Mouse (Mus musculus) heart, embryonic 16.5 days (tissue): ENCODE results near the gene Unc45a. TPM values are rescaled to one million over a fixed set of nuclear protein-coding genes. Genes with fewer than 3 reads are reported as not detected.

Source experiments
- ATAC-seq: fragments of 200-750 bp; cut with Nextera tagmentation; replicated peaks from 2 replicates; pipeline ENCODE4 v1.8.0; 2017; ENCODE audit warnings: moderate number of reproducible peaks; ENCODE audit not compliant: insufficient read depth, low FRiP score; ENCODE audit errors: extremely low read depth
- H3K27ac ChIP-seq: fragments of 300-500 bp; sonication (generic); 2 replicates; pipeline ENCODE4 v1.5.1; 2014; ENCODE audit warnings: mild to moderate bottlenecking, low read length, control low read depth, moderate library complexity
- H3K27me3 ChIP-seq: fragments of 300-500 bp; sonication (generic); 2 replicates; pipeline ENCODE4 v1.6.1; 2014; ENCODE audit warnings: low read length, mixed read lengths; ENCODE audit not compliant: control insufficient read depth, insufficient read depth
- H3K36me3 ChIP-seq: fragments of 300-500 bp; sonication (generic); 2 replicates; pipeline ENCODE4 v1.6.1; 2014; ENCODE audit not compliant: control insufficient read depth, insufficient read depth
- H3K4me1 ChIP-seq: fragments of 300-500 bp; sonication (generic); 2 replicates; pipeline ENCODE4 v1.6.1; 2014; ENCODE audit warnings: low read length, mixed read lengths; ENCODE audit not compliant: control insufficient read depth, insufficient read depth
- H3K4me2 ChIP-seq: fragments of 300-500 bp; sonication (generic); 2 replicates; pipeline ENCODE4 v1.6.1; 2014; ENCODE audit warnings: low read depth, mild to moderate bottlenecking, control low read depth, low read length
- H3K4me3 ChIP-seq: fragments of 300-500 bp; sonication (generic); 2 replicates; pipeline ENCODE4 v1.5.1; 2014; ENCODE audit warnings: mild to moderate bottlenecking, control low read depth, low read length
- H3K9ac ChIP-seq: fragments of 300-500 bp; sonication (generic); 2 replicates; pipeline ENCODE4 v1.6.1; 2014; ENCODE audit warnings: low read length, control low read depth
- H3K9me3 ChIP-seq: fragments of 300-500 bp; sonication (generic); replicated peaks from 2 replicates; pipeline ENCODE4 v1.6.1; 2016; ENCODE audit warnings: low read length; ENCODE audit not compliant: control insufficient read depth
- WGBS: fragments of 180-500 bp; shearing (Covaris S2); extraction: QIAGEN DNeasy Blood & Tissue Kit; methylation state at CpG from one replicate; pipeline ENCODE4 v1.1.7; 2014; 5-methylcytosine and 5-hydroxymethylcytosine counted together
- polyA plus RNA-seq: library from polyadenylated mRNA; unstranded; fragments of >200 nt; fragmentation: Nextera tagmentation; extraction: Ambion mirVana; gene quantifications from 2 replicates; pipeline ENCODE4 v1.2.1, GENCODE M21; 2015

Unc45a gene
- polyA plus RNA-seq, 1 experiment from 2014 or later = 20.6 TPM

DNA sequence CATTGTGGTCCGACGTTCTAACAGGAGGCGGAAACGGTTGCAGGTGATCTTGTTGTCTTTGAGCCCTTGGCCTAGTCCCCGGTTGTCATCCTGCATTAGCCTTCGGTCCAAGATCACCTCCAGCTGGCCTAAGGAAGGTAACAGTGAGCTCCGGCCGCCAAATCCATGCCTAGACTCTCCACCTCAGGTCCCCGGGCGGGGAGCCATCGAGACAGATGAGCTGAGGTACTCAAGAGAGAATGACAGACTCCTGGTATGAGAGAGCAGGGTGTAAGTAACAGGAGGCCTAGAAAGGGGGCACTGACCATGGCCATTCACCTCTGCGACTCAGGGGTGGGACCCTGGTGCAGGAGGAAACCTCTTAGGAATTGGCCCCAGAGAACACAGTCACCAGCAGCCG, 15.5 kb upstream of the Unc45a start:
- no peak for ATAC-seq
- H3K4me3 ChIP-seq = no peak overlapping the region
- no peak overlapping the region for H3K27ac ChIP-seq
- peaks cover 48% of the 10 kb centered on the region for H3K36me3 ChIP-seq
- H3K9me3 ChIP-seq = no peaks in the 10 kb centered on the region; the same call in 1 of the 2 replicates
- H3K4me1 ChIP-seq = no peaks in the 10 kb centered on the region
- no peak overlapping the region for H3K4me2 ChIP-seq
- 82% methylated on average over 13 of the region's 13 CpGs for WGBS
- no peaks in the 10 kb centered on the region for H3K27me3 ChIP-seq
- H3K9ac ChIP-seq = no peak overlapping the region

DNA sequence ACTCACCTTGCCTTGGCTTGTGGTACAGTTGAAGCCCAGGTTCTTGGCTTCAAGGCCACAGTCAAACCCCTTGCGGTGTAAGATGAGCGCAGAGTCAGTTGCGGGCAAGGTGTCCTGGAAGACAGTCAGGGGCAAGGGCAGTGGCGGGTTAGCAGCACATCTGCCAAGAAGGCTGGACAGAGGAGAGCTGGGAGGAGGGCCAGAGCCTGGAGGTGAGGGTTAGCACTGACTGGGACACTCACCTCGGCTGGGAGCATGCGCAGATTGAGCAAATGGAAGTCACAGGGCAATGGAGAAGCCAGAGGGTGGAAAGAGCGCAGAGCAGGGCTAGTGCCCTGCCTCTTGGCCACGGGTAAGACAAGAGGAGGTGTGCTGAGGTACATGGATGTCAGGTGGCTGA, 12.1 kb upstream of the Unc45a start:
- H3K27ac ChIP-seq = no peak overlapping the region
- H3K4me1 ChIP-seq = no peaks in the 10 kb centered on the region
- H3K9me3 ChIP-seq = no peaks in the 10 kb centered on the region
- ATAC-seq = no peak
- H3K36me3 ChIP-seq = peaks cover 38% of the 10 kb centered on the region
- WGBS = 88% methylated on average over 8 of the region's 8 CpGs
- H3K4me2 ChIP-seq = no peak overlapping the region
- no peak overlapping the region for H3K4me3 ChIP-seq
- H3K27me3 ChIP-seq = no peaks in the 10 kb centered on the region
- no peak overlapping the region for H3K9ac ChIP-seq

DNA sequence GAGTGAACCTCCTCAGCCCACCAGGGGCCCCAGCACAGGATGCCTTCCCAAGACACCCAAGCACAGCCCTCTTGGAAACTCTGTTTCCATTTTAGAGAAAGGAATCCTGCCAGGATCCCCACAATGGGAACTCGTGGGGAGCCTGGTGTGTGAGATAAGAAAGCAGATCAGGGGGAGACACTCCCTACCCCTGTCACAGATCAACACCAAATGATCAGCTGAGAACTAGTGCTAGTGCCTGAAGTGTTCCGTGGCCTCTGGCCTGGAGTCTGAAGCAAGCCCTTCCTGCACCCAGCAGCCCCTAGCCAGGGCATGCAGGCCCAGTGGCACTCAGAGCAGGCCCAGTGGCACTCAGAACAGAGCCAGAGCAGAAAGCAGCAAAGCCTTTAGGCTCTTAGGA, 10.0 kb upstream of the Unc45a start:
- H3K4me3 ChIP-seq = no peak overlapping the region
- peaks cover 3% of the 10 kb centered on the region for H3K4me1 ChIP-seq
- 49% methylated on average over 2 of the region's 2 CpGs for WGBS
- H3K36me3 ChIP-seq = peaks cover 31% of the 10 kb centered on the region
- H3K27ac ChIP-seq = no peak overlapping the region
- H3K9me3 ChIP-seq = no peaks in the 10 kb centered on the region
- no peak overlapping the region for H3K4me2 ChIP-seq
- no peaks in the 10 kb centered on the region for H3K27me3 ChIP-seq
- no peak for ATAC-seq
- H3K9ac ChIP-seq = no peak overlapping the region

DNA sequence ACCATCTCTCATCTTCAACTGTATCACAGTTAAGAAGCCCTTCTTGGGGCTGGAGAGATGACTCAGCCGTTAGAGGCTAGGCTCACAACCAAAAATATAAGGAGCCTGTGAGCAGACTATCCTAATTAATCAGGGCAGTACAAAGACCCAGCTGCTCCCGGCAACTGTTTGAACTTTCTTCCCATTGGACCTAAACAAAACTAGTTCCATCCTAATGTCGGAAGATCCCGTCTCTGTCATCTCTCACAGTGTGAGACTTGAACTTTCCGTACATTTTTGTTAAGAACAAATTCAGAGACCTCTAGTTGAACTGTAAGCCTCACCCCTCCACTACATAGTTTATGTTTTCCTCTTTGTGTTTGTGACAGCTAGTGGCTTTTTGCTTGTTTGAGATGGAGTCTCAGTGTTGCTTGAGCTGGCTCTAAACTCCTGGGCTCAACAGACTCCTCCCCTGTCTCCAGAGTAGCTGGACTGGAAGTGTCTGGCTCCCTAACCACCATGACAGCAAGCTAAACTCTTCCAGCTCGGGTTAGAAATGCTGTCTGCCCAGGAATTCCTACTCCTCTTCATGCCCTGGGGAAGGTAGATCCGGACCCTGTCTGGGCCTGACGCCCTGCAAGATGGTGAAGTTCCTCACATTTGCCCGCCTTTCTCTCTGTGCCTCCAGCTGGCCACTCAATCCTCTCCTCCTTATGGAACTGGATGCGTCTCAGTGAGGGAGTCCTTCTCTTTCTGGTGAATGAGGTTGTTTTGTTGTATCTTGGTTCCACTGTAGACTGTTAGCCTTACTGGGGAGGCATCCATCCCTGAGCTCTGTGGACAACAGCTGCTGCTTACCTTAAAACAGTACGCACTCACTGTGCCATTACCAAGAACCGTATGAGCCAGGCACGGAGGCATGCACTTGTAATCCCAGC, 7.1 kb upstream of the Unc45a start:
- Histone ChIP-seq H3K4me2 (no peak overlapping the region), H3K4me3 (no peak overlapping the region), H3K9me3 (no peaks in the 10 kb centered on the region), H3K4me1 (peaks cover 8% of the 10 kb centered on the region), H3K27me3 (no peaks in the 10 kb centered on the region), H3K36me3 (peaks cover 17% of the 10 kb centered on the region; the same call in 1 of the 2 replicates), H3K9ac (no peak overlapping the region), H3K27ac (peak overlapping the region; percentile 54)
- ATAC-seq = no peak
- 62% methylated on average over 13 of the region's 13 CpGs for WGBS

DNA sequence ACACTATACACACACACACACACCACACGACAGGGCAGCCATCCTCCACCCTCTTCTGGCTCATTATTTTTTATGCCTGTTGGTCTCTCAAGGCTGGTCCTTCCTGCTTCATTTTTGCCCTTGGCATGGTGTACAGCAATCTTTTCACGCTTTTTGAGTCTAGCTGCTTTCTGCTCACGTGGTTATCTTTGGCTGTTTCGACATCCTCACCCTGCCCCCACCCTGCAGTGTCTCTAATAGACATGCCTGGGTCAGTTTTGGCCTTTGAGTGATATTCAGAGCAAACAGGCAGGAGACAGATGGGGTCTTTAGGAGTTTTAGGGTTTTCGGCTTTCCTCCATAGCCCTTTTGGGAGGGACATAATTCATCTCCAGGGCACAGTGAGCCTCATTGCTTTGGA, 6.0 kb upstream of the Unc45a start:
- Histone ChIP-seq H3K9me3 (no peaks in the 10 kb centered on the region), H3K27ac (no peak overlapping the region), H3K4me2 (no peak overlapping the region), H3K4me3 (no peak overlapping the region), H3K36me3 (peaks cover 17% of the 10 kb centered on the region; the same call in 1 of the 2 replicates), H3K27me3 (peaks cover 2% of the 10 kb centered on the region; the same call in 1 of the 2 replicates), H3K4me1 (peaks cover 12% of the 10 kb centered on the region), H3K9ac (no peak overlapping the region)
- 70% methylated on average over 5 of the region's 5 CpGs for WGBS
- no peak for ATAC-seq

GRCm38 (mm10) chr7:80346173-80346572, 5.4 kb upstream of the Unc45a start:
- Histone ChIP-seq H3K4me2 (no peak overlapping the region), H3K36me3 (peaks cover 12% of the 10 kb centered on the region; the same call in 1 of the 2 replicates), H3K27me3 (peaks cover 2% of the 10 kb centered on the region; the same call in 1 of the 2 replicates), H3K9me3 (no peaks in the 10 kb centered on the region), H3K4me3 (no peak overlapping the region), H3K4me1 (peaks cover 12% of the 10 kb centered on the region), H3K27ac (no peak overlapping the region), H3K9ac (no peak overlapping the region)
- no peak for ATAC-seq
- WGBS = 73% methylated on average over 9 of the region's 9 CpGs

GRCm38 (mm10) chr7:80343270-80344018, 2.6 kb upstream of the Unc45a start:
- Histone ChIP-seq H3K9me3 (no peaks in the 10 kb centered on the region), H3K4me3 (peak overlapping the region; percentile 67), H3K9ac (peak overlapping the region; percentile 90), H3K4me1 (peaks cover 28% of the 10 kb centered on the region), H3K36me3 (no peaks in the 10 kb centered on the region), H3K4me2 (peak overlapping the region; percentile 80), H3K27me3 (peaks cover 2% of the 10 kb centered on the region; the same call in 1 of the 2 replicates), H3K27ac (peak overlapping the region; percentile 74; the same call in 1 of the 2 replicates)
- WGBS = 25% methylated on average over 19 of the region's 19 CpGs
- no peak for ATAC-seq

DNA sequence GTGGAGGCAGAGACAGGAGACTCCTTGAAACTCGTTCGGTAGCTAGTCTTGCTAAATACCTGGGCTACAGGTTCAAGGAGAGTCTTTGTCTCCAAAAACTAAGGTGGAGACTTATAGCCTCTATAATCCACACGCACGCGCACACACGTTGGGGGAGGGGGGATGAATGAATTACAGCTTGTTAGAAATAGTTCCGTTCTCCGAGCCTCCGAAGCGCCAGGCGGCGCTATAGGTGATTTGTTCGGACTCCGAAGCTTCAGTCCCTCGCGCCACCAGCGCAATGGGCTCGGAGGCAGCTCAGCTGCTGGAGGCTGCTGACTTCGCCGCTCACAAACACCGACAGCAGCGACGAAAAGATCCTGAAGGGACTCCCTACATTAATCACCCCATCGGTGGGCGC, 2.1 kb upstream of the Unc45a start, which contains the start of gene Hddc3:
Hddc3 (plus strand) TSS at position 247 of the 400 bp plus-strand sequence.
- no peak for ATAC-seq
- WGBS = 1% methylated on average over 25 of the region's 25 CpGs
- Histone ChIP-seq H3K9me3 (no peaks in the 10 kb centered on the region), H3K9ac (peak within 1 kb of the TSS; percentile 90), H3K4me3 (peak within 1 kb of the TSS; percentile 67), H3K36me3 (no peaks in the 10 kb centered on the region), H3K4me1 (peaks cover 28% of the 10 kb centered on the region), H3K27ac (peak within 1 kb of the TSS; percentile 74; the same call in 1 of the 2 replicates), H3K4me2 (peak within 1 kb of the TSS; percentile 80), H3K27me3 (peaks cover 2% of the 10 kb centered on the region; the same call in 1 of the 2 replicates)
